Mouse (Mus musculus) brain, embryonic 14.5 days (tissue): Measurements from ENCODE around the gene Rassf1.

Source experiments
- CTCF ChIP-seq: fragments of 200-500 bp; IDR thresholded peaks from 2 replicates; pipeline ENCODE4 v1.5.1; 2012; ENCODE audit warnings: inconsistent platforms, mild to moderate bottlenecking, moderate library complexity, borderline replicate concordance; ENCODE audit not compliant: insufficient read depth, insufficient read length; ENCODE audit errors: extremely low read depth
- POLR2A ChIP-seq: fragments of 200-500 bp; IDR thresholded peaks from 2 replicates; pipeline ENCODE4 v1.6.1; 2012; ENCODE audit warnings: mild to moderate bottlenecking, inconsistent platforms, borderline replicate concordance; ENCODE audit not compliant: poor library complexity, insufficient read depth, insufficient read length, severe bottlenecking; ENCODE audit errors: extremely low read depth

DNA sequence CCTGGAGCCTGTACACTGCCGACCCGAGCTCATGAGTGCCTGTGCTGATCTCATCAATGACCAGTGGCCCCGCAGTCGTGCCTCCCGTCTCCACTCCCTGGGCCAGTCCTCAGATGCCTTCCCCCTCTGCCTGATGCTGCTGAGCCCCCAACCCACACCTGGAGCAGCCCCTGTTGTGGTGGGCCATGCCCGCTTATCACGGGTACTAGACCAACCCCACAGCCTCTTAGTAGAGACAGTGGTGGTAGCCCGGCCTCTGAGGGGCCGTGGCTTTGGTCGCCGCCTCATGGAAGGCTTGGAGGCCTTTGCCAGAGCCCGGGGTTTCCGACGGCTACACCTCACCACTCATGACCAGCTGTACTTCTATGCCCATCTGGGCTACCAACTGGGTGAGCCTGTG, 31.8 kb downstream of the Rassf1 start:
- TF ChIP-seq CTCF (no peak), POLR2A (no peak)
